8 mouse cellular contexts compared by ENCODE assay signal in genomic region chr3:52974674-52975556, GRCm38 (mm10). TPM values are rescaled to one million over a fixed set of nuclear protein-coding genes. Genes with fewer than 3 reads are reported as not detected.
DNase-seq lines count a peak whose midpoint lies in the region; ATAC-seq and TF ChIP-seq lines count a peak whose summit lies in the region.

No protein-coding gene starts in this region.

- no peaks in the 10 kb centered on the region for H3K27me3 ChIP-seq in heart, embryonic 11.5 days (ENCODE audit: control insufficient read depth, insufficient read depth, low read length)
- no peaks in the 10 kb centered on the region for H3K27me3 ChIP-seq in intestine, embryonic 16.5 days (replicated peaks; ENCODE audit: control insufficient read depth, insufficient read depth, low read length)
- no peaks in the 10 kb centered on the region for H3K27me3 ChIP-seq in limb, embryonic 14.5 days (ENCODE audit: control insufficient read depth, insufficient read depth, low read length)
- H3K27me3 ChIP-seq in midbrain, postnatal 0 days (ENCODE audit: insufficient read depth, low read length): no peaks in the 10 kb centered on the region

- no peaks in the 10 kb centered on the region for H3K9me3 ChIP-seq in heart, embryonic 11.5 days (replicated peaks; ENCODE audit: control insufficient read depth, low read length)
- no peaks in the 10 kb centered on the region for H3K9me3 ChIP-seq in intestine, embryonic 16.5 days (ENCODE audit: control insufficient read depth, low read length)
- no peaks in the 10 kb centered on the region for H3K9me3 ChIP-seq in limb, embryonic 14.5 days (ENCODE audit: control insufficient read depth, low read length)
- H3K9me3 ChIP-seq in midbrain, postnatal 0 days (ENCODE audit: low read length): no peaks in the 10 kb centered on the region

- H3K4me1 ChIP-seq in heart, embryonic 11.5 days (ENCODE audit: control insufficient read depth, insufficient read depth, low read length): 0 out of 2 replicates have a peak, but pooled peaks cover 2% of the 10 kb centered on the region
- no peaks in the 10 kb centered on the region for H3K4me1 ChIP-seq in cortical plate, adult 2 months (ENCODE audit: control insufficient read depth, insufficient read depth, low read length)
- no peaks in the 10 kb centered on the region for H3K4me1 ChIP-seq in intestine, embryonic 16.5 days (ENCODE audit: control insufficient read depth, insufficient read depth, low read length)
- H3K4me1 ChIP-seq in limb, embryonic 14.5 days (ENCODE audit: control insufficient read depth, insufficient read depth, low read length): 0 out of 2 replicates have a peak, but pooled peaks cover 3% of the 10 kb centered on the region
- H3K4me1 ChIP-seq in midbrain, postnatal 0 days (ENCODE audit: insufficient read depth, low read length): no peaks in the 10 kb centered on the region

- no peak overlapping the region for H3K27ac ChIP-seq in heart, embryonic 11.5 days (ENCODE audit: low read depth, low read length)
- no peak overlapping the region for H3K27ac ChIP-seq in cortical plate, adult 2 months (ENCODE audit: insufficient read depth, low read length)
- H3K27ac ChIP-seq in intestine, embryonic 16.5 days (ENCODE audit: low read length): no peak overlapping the region
- H3K27ac ChIP-seq in limb, embryonic 14.5 days (replicated peaks; ENCODE audit: low read depth, low read length): no peak overlapping the region
- H3K27ac ChIP-seq in midbrain, postnatal 0 days (ENCODE audit: low read depth, low read length): no peak overlapping the region

- no peak overlapping the region for H3K4me2 ChIP-seq in heart, embryonic 11.5 days
- H3K4me2 ChIP-seq in intestine, embryonic 16.5 days (ENCODE audit: low read depth, low read length): no peak overlapping the region
- H3K4me2 ChIP-seq in limb, embryonic 14.5 days (replicated peaks; ENCODE audit: low read depth, low read length, severe bottlenecking): no peak overlapping the region
- no peak overlapping the region for H3K4me2 ChIP-seq in midbrain, postnatal 0 days (ENCODE audit: low read depth, low read length, poor library complexity, severe bottlenecking)

- H3K36me3 ChIP-seq in heart, embryonic 11.5 days (ENCODE audit: control insufficient read depth, insufficient read depth, low read length): no peaks in the 10 kb centered on the region
- H3K36me3 ChIP-seq in intestine, embryonic 16.5 days (ENCODE audit: control insufficient read depth, insufficient read depth, low read length): no peaks in the 10 kb centered on the region
- H3K36me3 ChIP-seq in limb, embryonic 14.5 days (ENCODE audit: control insufficient read depth, insufficient read depth, low read length): no peaks in the 10 kb centered on the region
- no peaks in the 10 kb centered on the region for H3K36me3 ChIP-seq in midbrain, postnatal 0 days (ENCODE audit: insufficient read depth, low read length)

- 42% methylated on average over 15 of the region's 15 CpGs for WGBS in heart, embryonic 11.5 days (ENCODE audit: insufficient replicate concordance)
- WGBS in intestine, embryonic 16.5 days: 48% methylated on average over 15 of the region's 15 CpGs
- 51% methylated on average over 15 of the region's 15 CpGs for WGBS in limb, embryonic 14.5 days
- 48% methylated on average over 15 of the region's 15 CpGs for WGBS in midbrain, postnatal 0 days

- H3K9ac ChIP-seq in heart, embryonic 11.5 days (ENCODE audit: low read depth, low read length): no peak overlapping the region
- no peak overlapping the region for H3K9ac ChIP-seq in intestine, embryonic 16.5 days (ENCODE audit: low read depth, low read length)
- H3K9ac ChIP-seq in limb, embryonic 14.5 days (ENCODE audit: low read depth, low read length, severe bottlenecking): no peak overlapping the region; the same call in 1 of the 2 replicates
- no peak overlapping the region for H3K9ac ChIP-seq in midbrain, postnatal 0 days (replicated peaks; ENCODE audit: low read length, poor library complexity, severe bottlenecking)

- no peak for ATAC-seq in heart, embryonic 11.5 days (replicated peaks; ENCODE audit: insufficient number of reproducible peaks, low FRiP score, low TSS enrichment)
- ATAC-seq in intestine, embryonic 16.5 days: 0 out of 2 replicates have a peak, but pooled peaks have one; percentile 18
- ATAC-seq in limb, embryonic 14.5 days (ENCODE audit: low FRiP score, low read depth): no peak
- peak; percentile 49; the same call in 1 of the 2 replicates for ATAC-seq in midbrain, postnatal 0 days (ENCODE audit: low FRiP score)

- DNase-seq in heart, adult 11 months: peak; percentile 97
- peak; percentile 66 to 68 for DNase-seq in gastrocnemius, postnatal 36 days
- peak; percentile 67 for DNase-seq in limb, embryonic 14.5 days (ENCODE audit: low spot score)
- peak; percentile 80 for DNase-seq in midbrain, postnatal 0 days (ENCODE audit: low spot score)
- DNase-seq in spleen, postnatal 4 days (ENCODE audit: low spot score in 2 of 2): peak; percentile 74 to 87

- intact Hi-C loops in gastrocnemius, postnatal 36 days (cut with DNase I): loop anchor here (2.0 to 10.0 kb wide), 2 partner anchors 130 to 718 kb away; no protein-coding TSS in a partner anchor

- peak; percentile 51 for TF ChIP-seq CTCF in cortical plate, adult 2 months (IDR thresholded peaks at IDR 0.05; ENCODE audit: extremely low read depth, insufficient read depth, low read length)
- TF ChIP-seq CTCF in midbrain, postnatal 0 days (IDR thresholded peaks at IDR 0.05): peak; percentile 80

- H3K4me3 ChIP-seq in heart, embryonic 11.5 days (ENCODE audit: low read depth, low read length): no peak overlapping the region
- H3K4me3 ChIP-seq in cortical plate, adult 2 months (ENCODE audit: insufficient read depth, low read length): no peak overlapping the region
- H3K4me3 ChIP-seq in intestine, embryonic 16.5 days (ENCODE audit: low read length): no peak overlapping the region
- H3K4me3 ChIP-seq in limb, embryonic 14.5 days (replicated peaks; ENCODE audit: low read length): no peak overlapping the region
- H3K4me3 ChIP-seq in midbrain, postnatal 0 days (ENCODE audit: low read depth, low read length): no peak overlapping the region

- TF ChIP-seq POLR2A in cortical plate, adult 2 months (IDR thresholded peaks at IDR 0.05; ENCODE audit: extremely low read depth, insufficient read depth, low read length): no peak
- TF ChIP-seq POLR2A in limb, embryonic 14.5 days (IDR thresholded peaks at IDR 0.05; ENCODE audit: borderline replicate concordance, extremely low read depth, insufficient read depth, insufficient read length): no peak

RNA-seq across cellular contexts. Expression of gene Cog6, which starts 42.1 kb away (rescaled TPM):
- 59.0 and 66.0 TPM in 2 replicates for polyA plus RNA-seq in heart, embryonic 11.5 days (2014; fragmentation: Nextera tagmentation; extraction: Ambion mirVana)
- 38.8 and 41.0 TPM in 2 replicates for polyA plus RNA-seq in cortical plate, adult 2 months (2012; rRNA removed)
- 10 to 100 TPM; 34.8 to 36.3 TPM for total RNA-seq in gastrocnemius, postnatal 36 days (2021)
- 37.5 and 40.4 TPM in 2 replicates for polyA plus RNA-seq in intestine, embryonic 16.5 days (2015; fragmentation: Nextera tagmentation; extraction: Ambion mirVana)
- polyA plus RNA-seq in limb, embryonic 14.5 days (2012; rRNA removed): 41.3 TPM in 2 replicates
- 52.8 and 55.6 TPM in 2 replicates for polyA plus RNA-seq in limb, embryonic 14.5 days (2014; fragmentation: Nextera tagmentation; extraction: Ambion mirVana)
- 37.2 and 37.5 TPM in 2 replicates for total RNA-seq in midbrain, postnatal 0 days (2014; rRNA removed)
- 28.0 and 30.9 TPM in 2 replicates for polyA plus RNA-seq in midbrain, postnatal 0 days (2015; fragmentation: Nextera tagmentation; extraction: Ambion mirVana)

Comparison
In these comparisons a context has a peak if more than half of its experiments do, and no peak if none do; other contexts are left out.
1. ATAC-seq: peak in intestine, embryonic 16.5 days (single experiment) and midbrain, postnatal 0 days (single experiment); none in heart, embryonic 11.5 days (single experiment) and limb, embryonic 14.5 days (single experiment).
2. Peak in every context shown above with its lines, with median percentiles within 50 percentile points of each other: DNase-seq.